Mouse (Mus musculus) forebrain, embryonic 11.5 days (tissue): ENCODE data around the gene Mad1l1. TPM values are rescaled to one million over a fixed set of nuclear protein-coding genes. Genes with fewer than 3 reads are reported as not detected.
A peak's percentile ranks its signal among the peaks of the same experiment; 100 is the strongest.

ENCODE experiments used
- ATAC-seq: fragments of 200-750 bp; cut with Nextera tagmentation; replicated peaks from 2 replicates; pipeline ENCODE4 v1.8.0; 2017; ENCODE audit warnings: moderate TSS enrichment; ENCODE audit not compliant: low FRiP score
- DNase-seq: peaks from one replicate; pipeline ENCODE4 v3.0.0-alpha.2; 2017; ENCODE audit warnings: low spot score
- H3K27ac ChIP-seq: fragments of 300-500 bp; sonication (generic); 2 replicates; pipeline ENCODE4 v1.5.1; 2014; ENCODE audit warnings: low read depth, low read length
- H3K27me3 ChIP-seq: fragments of 300-500 bp; sonication (generic); 2 replicates; pipeline ENCODE4 v1.6.1; 2014; ENCODE audit warnings: mild to moderate bottlenecking, low read length, mixed read lengths; ENCODE audit not compliant: control insufficient read depth, insufficient read depth
- H3K36me3 ChIP-seq: fragments of 300-500 bp; sonication (generic); 2 replicates; pipeline ENCODE4 v1.6.1; 2014; ENCODE audit warnings: mild to moderate bottlenecking, low read length, moderate library complexity, mixed read lengths; ENCODE audit not compliant: control insufficient read depth, insufficient read depth
- H3K4me1 ChIP-seq: fragments of 300-500 bp; sonication (generic); replicated peaks from 2 replicates; pipeline ENCODE4 v1.6.1; 2014; ENCODE audit warnings: low read length, mixed read lengths; ENCODE audit not compliant: control insufficient read depth, insufficient read depth
- H3K4me2 ChIP-seq: fragments of 300-500 bp; sonication (generic); 2 replicates; pipeline ENCODE4 v1.6.1; 2014; ENCODE audit warnings: low read depth, mild to moderate bottlenecking, low read length, moderate library complexity, mixed read lengths; ENCODE audit not compliant: severe bottlenecking
- H3K4me3 ChIP-seq: fragments of 300-500 bp; sonication (generic); 2 replicates; pipeline ENCODE4 v1.5.1; 2014; ENCODE audit warnings: low read depth, low read length
- H3K9ac ChIP-seq: fragments of 300-500 bp; sonication (generic); 2 replicates; pipeline ENCODE4 v1.6.1; 2014; ENCODE audit warnings: low read length
- H3K9me3 ChIP-seq: fragments of 300-500 bp; sonication (generic); 2 replicates; pipeline ENCODE4 v1.6.1; 2016; ENCODE audit warnings: low read length, mixed read lengths; ENCODE audit not compliant: control insufficient read depth
- WGBS: fragments of 180-500 bp; shearing (Covaris S2); extraction: QIAGEN DNeasy Blood & Tissue Kit; methylation state at CpG from one replicate; pipeline ENCODE4 v1.1.7; 2014; 5-methylcytosine and 5-hydroxymethylcytosine counted together
- polyA plus RNA-seq: library from polyadenylated mRNA; unstranded; fragments of >200 nt; fragmentation: Nextera tagmentation; extraction: Ambion mirVana; gene quantifications from 2 replicates; pipeline ENCODE4 v1.2.1, GENCODE M21; 2014

The Mad1l1 gene
- polyA plus RNA-seq, 1 experiment from 2014 or later, result 52.7 TPM

DNA sequence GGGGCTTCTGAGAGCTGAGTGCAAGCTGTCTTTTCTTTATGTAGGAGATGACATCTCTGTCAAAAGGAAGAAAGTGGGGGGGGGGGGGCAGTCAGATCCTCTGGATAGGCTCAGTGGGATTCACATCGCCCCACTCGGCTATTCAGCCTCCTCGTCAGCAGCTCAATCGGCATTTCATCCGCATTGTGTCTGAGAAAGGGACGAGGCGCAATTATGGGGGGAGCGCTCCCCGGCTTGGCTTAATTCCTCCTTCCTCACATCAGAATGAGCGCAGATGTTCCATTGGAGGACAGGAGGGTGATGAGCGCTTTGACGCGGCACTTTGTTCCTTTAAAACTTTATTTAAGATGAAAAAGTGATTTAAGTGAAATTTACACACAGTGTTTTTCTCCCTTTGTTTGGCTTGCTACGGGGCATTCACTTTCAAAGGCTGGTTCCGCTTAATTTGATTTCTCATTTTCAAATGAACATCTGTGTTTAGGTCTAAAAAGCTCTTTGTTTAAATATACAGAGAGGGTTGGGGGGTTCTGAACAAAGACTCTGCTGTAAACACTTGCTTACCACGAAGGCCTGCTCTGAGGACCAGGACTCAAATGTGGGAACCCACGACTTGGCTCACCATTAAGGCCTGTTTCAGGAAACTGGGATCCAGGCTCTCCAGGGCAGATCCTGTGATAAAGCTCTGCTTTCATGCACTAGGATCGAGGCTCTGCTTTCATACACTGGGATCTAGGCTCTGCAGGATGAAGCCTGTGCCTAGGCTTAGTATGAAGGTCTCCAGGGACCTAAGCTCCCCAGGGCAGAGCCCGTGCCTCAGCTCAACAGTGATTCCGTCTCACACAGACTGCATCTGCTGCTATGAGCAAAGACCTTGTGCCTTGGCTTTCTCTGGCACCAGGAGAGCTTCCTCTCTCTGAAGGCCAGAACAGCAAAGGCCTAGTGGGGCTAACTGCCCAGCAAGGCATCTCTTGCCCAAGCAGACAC lies 98.0 kb downstream of the Mad1l1 start:
- Histone ChIP-seq H3K36me3 (no peaks in the 10 kb centered on the region), H3K9ac (no peak overlapping the region), H3K27ac (peak overlapping the region; percentile 48; the same call in 1 of the 2 replicates), H3K9me3 (no peaks in the 10 kb centered on the region), H3K4me3 (no peak overlapping the region), H3K4me1 (peaks cover 1% of the 10 kb centered on the region; the same call in 1 of the 2 replicates), H3K4me2 (no peak overlapping the region), H3K27me3 (no peaks in the 10 kb centered on the region)
- DNase-seq (peak; percentile 56), ATAC-seq (0 out of 2 replicates have a peak, but pooled peaks have one; percentile 44)
- WGBS, result 30% methylated on average over 20 of the region's 20 CpGs

DNA sequence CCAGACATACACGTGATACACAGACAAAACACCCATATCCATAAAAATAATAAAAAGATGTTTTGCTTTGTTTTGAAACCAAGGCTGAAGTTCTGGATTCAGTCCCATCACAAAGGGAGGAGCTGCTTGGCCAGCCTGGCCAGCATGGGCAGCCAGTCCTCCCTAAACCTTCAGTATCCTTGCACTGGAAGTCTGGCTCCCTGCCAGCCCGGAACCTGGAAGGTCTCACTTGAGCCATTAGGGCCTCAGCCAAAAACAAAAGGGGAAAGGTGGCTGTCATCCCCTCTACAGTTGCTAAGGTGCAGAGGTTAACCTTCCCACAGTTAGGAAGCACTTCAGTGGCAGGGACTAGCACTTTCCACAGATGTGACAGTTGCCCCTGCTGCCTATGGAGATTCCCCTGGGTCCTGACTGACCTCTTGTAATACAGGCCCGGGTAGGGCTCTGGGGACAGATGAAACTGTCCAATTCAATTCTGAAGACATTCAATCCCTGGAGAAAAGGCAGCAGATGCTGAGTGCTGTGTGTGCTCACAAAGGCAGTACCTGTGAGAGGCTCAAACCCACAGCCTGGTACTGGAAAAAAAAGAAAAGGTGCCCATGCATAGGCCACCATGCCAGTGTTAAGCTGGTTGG lies 100.2 kb downstream of the Mad1l1 start:
- WGBS, result 87% methylated on average over 3 of the region's 3 CpGs
- Histone ChIP-seq H3K4me1 (no peaks in the 10 kb centered on the region), H3K27ac (no peak overlapping the region), H3K36me3 (no peaks in the 10 kb centered on the region), H3K27me3 (no peaks in the 10 kb centered on the region), H3K4me3 (no peak overlapping the region), H3K9me3 (no peaks in the 10 kb centered on the region), H3K9ac (no peak overlapping the region), H3K4me2 (no peak overlapping the region)
- DNase-seq, result no peak
- no peak for ATAC-seq

DNA sequence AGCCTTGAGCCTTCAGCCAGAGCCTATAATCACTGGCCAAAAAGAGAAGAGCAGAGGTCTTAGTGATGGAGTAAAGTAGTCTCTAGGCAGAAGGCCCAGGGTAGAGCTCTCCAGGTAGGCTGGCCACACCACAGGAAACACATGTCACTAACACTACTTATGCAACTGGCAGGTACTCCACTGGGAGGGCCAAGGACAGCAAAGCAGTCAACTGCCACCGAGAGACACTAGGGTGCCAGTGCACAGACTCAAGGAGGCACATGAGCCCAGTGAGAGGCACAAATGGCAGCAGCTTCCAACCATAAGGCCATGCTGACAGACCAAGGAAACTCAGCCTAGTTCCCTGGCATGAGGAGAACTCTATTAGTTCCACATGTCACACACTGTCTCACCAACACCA lies 102.1 kb downstream of the Mad1l1 start:
- H3K27ac ChIP-seq, result no peak overlapping the region
- ATAC-seq (no peak), DNase-seq (no peak)
- H3K36me3 ChIP-seq, result no peaks in the 10 kb centered on the region
- no peak overlapping the region for H3K4me2 ChIP-seq
- no peak overlapping the region for H3K4me3 ChIP-seq
- no peaks in the 10 kb centered on the region for H3K9me3 ChIP-seq
- H3K9ac ChIP-seq, result no peak overlapping the region
- no peaks in the 10 kb centered on the region for H3K4me1 ChIP-seq
- no peaks in the 10 kb centered on the region for H3K27me3 ChIP-seq
- WGBS, result 82% methylated on average over 1 of the region's 1 CpGs

DNA sequence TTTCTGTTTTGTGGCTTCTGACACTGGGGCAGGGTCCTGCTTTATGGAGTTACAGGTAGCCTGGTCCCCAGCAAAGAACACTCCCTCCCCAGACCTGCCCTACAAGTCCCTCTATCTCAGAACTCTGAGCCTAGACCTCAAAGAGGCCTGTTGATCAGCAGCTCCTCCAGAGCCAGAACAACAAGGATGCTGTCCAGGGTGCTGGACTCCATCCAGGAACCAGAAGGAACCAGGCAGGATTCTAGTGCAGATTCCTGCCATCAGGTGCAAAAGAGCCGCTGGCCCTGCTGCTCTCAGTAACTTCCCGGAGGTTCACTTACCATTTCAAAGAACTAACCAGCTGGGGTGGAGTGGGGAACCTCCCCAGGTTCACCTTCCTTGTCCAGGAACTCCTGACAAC lies 103.5 kb downstream of the Mad1l1 start:
- Histone ChIP-seq H3K4me2 (no peak overlapping the region), H3K27me3 (no peaks in the 10 kb centered on the region), H3K9ac (no peak overlapping the region), H3K9me3 (no peaks in the 10 kb centered on the region), H3K36me3 (no peaks in the 10 kb centered on the region), H3K4me3 (no peak overlapping the region), H3K4me1 (no peaks in the 10 kb centered on the region), H3K27ac (no peak overlapping the region)
- 40% methylated on average over 2 of the region's 2 CpGs for WGBS
- ATAC-seq (no peak), DNase-seq (no peak)

DNA sequence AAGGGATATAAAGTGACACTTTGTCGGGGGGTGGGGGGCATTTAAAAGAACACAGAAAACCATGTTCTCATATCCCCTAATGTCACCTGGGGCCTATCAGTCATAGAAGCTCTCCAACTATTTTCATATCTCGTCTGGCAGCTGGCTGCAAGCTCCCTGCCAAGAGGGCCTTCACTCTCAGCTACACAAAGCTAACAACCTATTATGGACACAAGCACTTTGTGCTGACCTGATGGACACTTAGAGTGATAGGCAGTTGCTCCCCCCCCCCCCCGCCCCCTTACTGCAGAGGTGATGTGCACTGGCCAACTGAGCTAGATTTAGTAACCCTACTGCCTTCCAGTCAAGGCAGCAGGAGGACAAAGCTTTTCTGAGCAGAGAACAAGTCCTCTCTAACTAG lies 104.3 kb downstream of the Mad1l1 start:
- no peak for ATAC-seq
- Histone ChIP-seq H3K9ac (no peak overlapping the region), H3K36me3 (no peaks in the 10 kb centered on the region), H3K4me3 (no peak overlapping the region), H3K4me1 (no peaks in the 10 kb centered on the region), H3K27ac (no peak overlapping the region), H3K9me3 (no peaks in the 10 kb centered on the region), H3K27me3 (no peaks in the 10 kb centered on the region), H3K4me2 (no peak overlapping the region)
- DNase-seq, result no peak
- whole genome bisulfite sequencing, result 71% methylated on average over 3 of the region's 3 CpGs

DNA sequence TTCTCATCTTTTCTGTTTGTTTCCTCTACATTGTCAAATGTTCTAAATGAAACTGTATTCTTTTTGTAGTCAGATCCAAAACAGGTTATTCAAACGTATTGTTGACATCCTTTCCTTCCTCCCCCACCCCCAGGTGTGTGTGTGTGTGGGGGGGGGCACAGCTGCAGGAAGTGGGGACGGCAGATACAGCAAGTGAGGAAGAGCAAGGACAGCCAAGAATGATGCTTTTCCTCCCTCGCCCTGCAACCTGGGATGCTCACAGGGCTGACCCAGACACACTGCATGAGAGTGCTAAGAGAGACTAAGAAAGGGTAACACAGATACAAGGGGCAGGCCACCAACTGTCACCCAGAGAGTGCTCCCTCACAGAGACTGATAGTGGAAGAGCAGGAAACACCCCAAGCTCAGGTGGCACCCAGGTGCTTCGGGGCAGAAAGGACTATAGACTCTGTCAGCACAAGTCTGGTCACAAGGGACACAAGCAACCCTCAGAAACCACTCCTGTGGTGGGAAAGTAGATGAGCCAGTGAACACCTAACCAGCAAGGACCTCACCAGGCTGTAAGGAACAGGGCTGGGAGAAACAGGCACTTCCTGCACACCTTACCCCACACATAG lies 105.8 kb downstream of the Mad1l1 start:
- H3K4me1 ChIP-seq, result no peaks in the 10 kb centered on the region
- ATAC-seq (no peak), DNase-seq (no peak)
- 79% methylated on average over 4 of the region's 4 CpGs for WGBS
- no peaks in the 10 kb centered on the region for H3K36me3 ChIP-seq
- H3K9me3 ChIP-seq, result no peaks in the 10 kb centered on the region
- no peak overlapping the region for H3K4me2 ChIP-seq
- no peak overlapping the region for H3K27ac ChIP-seq
- H3K4me3 ChIP-seq, result no peak overlapping the region
- no peak overlapping the region for H3K9ac ChIP-seq
- no peaks in the 10 kb centered on the region for H3K27me3 ChIP-seq

DNA sequence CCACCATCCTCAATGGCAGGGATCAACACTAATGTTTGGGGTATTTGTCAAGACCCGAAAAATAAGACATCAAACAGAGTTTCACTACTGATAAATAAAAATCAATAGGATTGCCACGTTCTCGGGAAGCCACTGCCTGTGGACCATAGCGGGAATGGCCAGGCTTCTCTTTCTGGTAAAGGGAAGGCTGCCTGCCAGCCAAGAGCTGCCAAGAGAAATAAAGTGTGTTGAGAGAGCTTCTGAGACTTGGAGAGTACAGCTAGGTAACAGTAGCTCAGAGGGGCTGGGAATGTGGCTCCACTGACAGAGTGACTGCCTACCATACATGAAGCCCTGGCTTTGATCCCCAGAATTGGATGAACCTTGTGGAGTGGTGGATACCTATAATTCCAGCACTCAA lies 108.4 kb downstream of the Mad1l1 start:
- H3K9me3 ChIP-seq, result no peaks in the 10 kb centered on the region
- ATAC-seq (no peak), DNase-seq (no peak)
- no peaks in the 10 kb centered on the region for H3K27me3 ChIP-seq
- no peaks in the 10 kb centered on the region for H3K36me3 ChIP-seq
- peaks cover 4% of the 10 kb centered on the region; the same call in 1 of the 2 replicates for H3K4me1 ChIP-seq
- no peak overlapping the region for H3K4me3 ChIP-seq
- 95% methylated on average over 4 of the region's 4 CpGs for WGBS
- no peak overlapping the region for H3K27ac ChIP-seq
- no peak overlapping the region for H3K4me2 ChIP-seq
- H3K9ac ChIP-seq, result no peak overlapping the region

DNA sequence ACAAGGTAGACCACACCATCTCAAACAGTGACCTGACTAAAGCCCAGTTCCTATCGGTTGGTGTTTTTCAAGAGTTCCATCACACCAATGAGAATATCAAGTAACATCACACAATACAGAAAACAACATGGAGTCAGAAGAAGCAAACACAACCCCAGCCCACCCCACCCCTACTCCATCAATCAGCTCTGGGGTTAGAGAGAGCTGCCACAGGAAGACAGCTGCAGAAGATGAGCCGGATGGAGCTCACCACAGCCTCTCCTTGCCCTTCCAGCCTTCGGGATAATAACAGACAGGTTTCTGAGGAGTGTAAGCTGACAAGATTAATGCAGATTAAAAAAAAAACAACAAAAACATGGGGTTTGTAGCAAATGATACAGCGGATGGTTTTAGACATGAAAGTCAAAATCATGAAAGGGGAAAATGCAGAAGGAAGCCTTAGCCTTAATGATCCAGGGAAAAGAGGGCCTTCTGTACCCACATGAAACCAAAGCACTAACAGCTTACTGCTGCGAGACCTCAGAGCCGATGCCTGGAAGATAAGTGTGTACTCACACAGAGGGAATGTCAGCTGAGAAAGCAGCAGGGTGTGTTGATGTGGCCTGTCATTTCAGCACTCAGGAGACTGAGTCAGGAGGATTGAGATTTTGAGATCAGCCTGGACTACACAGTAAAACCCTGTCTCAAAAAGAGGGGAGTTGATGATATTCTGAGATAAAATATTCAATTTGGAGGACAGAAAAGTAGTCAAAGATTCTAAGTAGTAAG lies 110.8 kb downstream of the Mad1l1 start:
- H3K36me3 ChIP-seq, result no peaks in the 10 kb centered on the region
- WGBS, result 87% methylated on average over 6 of the region's 6 CpGs
- no peak overlapping the region for H3K4me3 ChIP-seq
- no peak overlapping the region for H3K4me2 ChIP-seq
- peaks cover 6% of the 10 kb centered on the region; the same call in 1 of the 2 replicates for H3K4me1 ChIP-seq
- no peaks in the 10 kb centered on the region for H3K9me3 ChIP-seq
- DNase-seq (no peak), ATAC-seq (no peak)
- H3K27me3 ChIP-seq, result no peaks in the 10 kb centered on the region
- no peak overlapping the region for H3K27ac ChIP-seq
- no peak overlapping the region for H3K9ac ChIP-seq
